Mouse (Mus musculus) heart, embryonic 13.5 days (tissue): ENCODE results near the gene Mgat5. TPM values are rescaled to one million over a fixed set of nuclear protein-coding genes. Genes with fewer than 3 reads are reported as not detected.

Experiments used
- ATAC-seq: fragments of 200-750 bp; cut with Nextera tagmentation; 2 replicates; pipeline ENCODE4 v1.8.0; 2017; ENCODE audit warnings: moderate TSS enrichment; ENCODE audit not compliant: insufficient number of reproducible peaks, low FRiP score, low TSS enrichment; ENCODE audit errors: extremely low read depth
- H3K27ac ChIP-seq: fragments of 300-500 bp; sonication (generic); replicated peaks from 2 replicates; pipeline ENCODE4 v1.5.1; 2015; ENCODE audit warnings: moderate library complexity, mild to moderate bottlenecking, inconsistent platforms
- H3K27me3 ChIP-seq: fragments of 300-500 bp; sonication (generic); replicated peaks from 2 replicates; pipeline ENCODE4 v1.6.1; 2015; ENCODE audit warnings: mild to moderate bottlenecking, inconsistent platforms
- H3K36me3 ChIP-seq: fragments of 300-500 bp; sonication (generic); 2 replicates; pipeline ENCODE4 v1.6.1; 2015; ENCODE audit warnings: mild to moderate bottlenecking, inconsistent platforms
- H3K4me1 ChIP-seq: fragments of 300-500 bp; sonication (generic); 2 replicates; pipeline ENCODE4 v1.6.1; 2015; ENCODE audit warnings: inconsistent platforms
- H3K4me2 ChIP-seq: fragments of 300-500 bp; sonication (generic); 2 replicates; pipeline ENCODE4 v1.6.1; 2015; ENCODE audit warnings: inconsistent platforms, mild to moderate bottlenecking, moderate library complexity
- H3K4me3 ChIP-seq: fragments of 300-500 bp; sonication (generic); 2 replicates; pipeline ENCODE4 v1.5.1; 2015; ENCODE audit warnings: moderate library complexity, mild to moderate bottlenecking, inconsistent platforms
- H3K9ac ChIP-seq: fragments of 300-500 bp; sonication (generic); 2 replicates; pipeline ENCODE4 v1.6.1; 2015; ENCODE audit warnings: inconsistent platforms, mild to moderate bottlenecking, moderate library complexity
- H3K9me3 ChIP-seq: fragments of 300-500 bp; sonication (generic); 2 replicates; pipeline ENCODE4 v1.6.1; 2016; ENCODE audit warnings: inconsistent platforms
- WGBS: fragments of 180-500 bp; shearing (Covaris S2); methylation state at CpG from one replicate; pipeline ENCODE4 v1.1.7; 2015; ENCODE audit warnings: mixed read lengths; 5-methylcytosine and 5-hydroxymethylcytosine counted together
- polyA plus RNA-seq: library from polyadenylated mRNA; unstranded; fragments of >200 nt; fragmentation: Nextera tagmentation; extraction: Ambion mirVana; gene quantifications from 2 replicates; pipeline ENCODE4 v1.2.1, GENCODE M21; 2015

Mgat5 gene
- 3.3 and 3.4 TPM in 2 replicates for polyA plus RNA-seq

DNA sequence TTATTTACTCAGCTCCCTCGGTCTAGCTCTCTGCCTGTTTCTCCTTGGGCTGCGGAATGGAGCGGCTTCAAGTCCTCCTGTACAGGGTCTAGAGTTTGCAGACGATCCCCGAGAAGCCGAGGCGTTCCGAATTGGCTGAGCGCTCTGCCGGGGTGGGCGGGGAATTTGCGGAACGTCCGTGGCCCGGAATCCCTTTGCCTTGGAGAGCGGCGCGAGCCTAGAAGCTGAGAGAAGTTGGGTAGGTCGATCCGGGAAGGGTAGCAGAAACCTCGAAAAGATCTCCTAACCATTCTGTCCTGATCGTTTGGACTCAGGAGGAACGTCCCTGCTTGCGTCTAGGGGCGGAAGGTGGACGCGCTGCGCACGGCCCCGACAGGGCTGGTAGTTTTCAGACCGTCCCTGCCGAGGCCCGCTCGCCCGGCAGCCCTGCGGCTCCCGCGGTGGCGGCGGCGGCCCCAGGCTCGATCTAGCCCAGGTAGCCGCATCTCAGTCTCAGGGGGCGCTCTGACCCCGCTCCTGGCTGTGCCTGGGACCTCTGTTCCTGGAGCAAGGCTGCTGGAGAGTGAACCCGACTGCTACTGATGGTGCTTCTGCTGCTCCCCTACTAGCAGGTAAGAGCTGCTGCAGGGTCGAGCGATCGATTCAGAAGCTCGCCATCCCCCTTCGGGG, at the start of gene Mgat5:
Gene Mgat5 (plus strand): TSS at position 199 of the 669 bp plus-strand sequence.
- H3K27me3 ChIP-seq, result no peaks in the 10 kb centered on the region
- H3K4me2 ChIP-seq, result peak within 1 kb of the TSS; percentile 98
- peak within 1 kb of the TSS; percentile 84 for H3K4me3 ChIP-seq
- ATAC-seq, result peak; percentile 77
- H3K36me3 ChIP-seq, result no peaks in the 10 kb centered on the region
- H3K9ac ChIP-seq, result peak within 1 kb of the TSS; percentile 89
- no peaks in the 10 kb centered on the region for H3K9me3 ChIP-seq
- WGBS, result under 1% methylated on average over 51 of the region's 51 CpGs
- peaks cover 20% of the 10 kb centered on the region for H3K4me1 ChIP-seq
- H3K27ac ChIP-seq, result peak within 1 kb of the TSS; percentile 91

DNA sequence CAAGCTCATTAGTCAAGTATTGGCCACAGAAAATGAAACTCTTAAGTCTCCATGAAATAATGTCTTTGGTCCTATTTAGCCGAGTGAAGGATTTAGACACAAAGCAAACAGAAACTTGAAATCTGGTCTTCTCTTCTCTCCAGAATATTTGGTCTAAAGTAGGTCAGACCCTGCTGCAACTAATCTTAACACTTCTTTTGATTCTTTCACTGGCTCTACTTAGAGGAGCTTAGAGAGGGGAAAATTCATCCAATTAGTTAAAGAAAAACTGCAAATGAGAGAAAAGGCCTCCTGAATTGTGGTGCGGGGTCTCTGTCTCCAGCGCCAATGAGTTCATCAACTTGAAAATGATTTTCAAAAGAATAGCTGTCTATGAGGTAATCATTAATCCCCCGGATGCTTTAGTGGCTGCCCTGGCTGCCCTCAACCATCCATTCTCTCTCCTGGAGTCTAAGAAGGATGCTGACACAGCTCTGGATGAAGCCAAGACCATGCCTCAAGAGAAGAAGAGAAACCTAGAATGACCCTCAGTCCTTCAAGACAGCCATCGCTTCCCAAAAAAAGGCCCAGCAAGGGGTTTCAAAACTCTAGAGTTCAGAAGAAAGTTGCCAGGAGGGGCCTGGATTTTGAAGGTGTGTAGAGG, 44.6 kb upstream of the Mgat5 start:
- no peak for ATAC-seq
- WGBS, result 86% methylated on average over 5 of the region's 5 CpGs
- H3K27me3 ChIP-seq, result no peaks in the 10 kb centered on the region

DNA sequence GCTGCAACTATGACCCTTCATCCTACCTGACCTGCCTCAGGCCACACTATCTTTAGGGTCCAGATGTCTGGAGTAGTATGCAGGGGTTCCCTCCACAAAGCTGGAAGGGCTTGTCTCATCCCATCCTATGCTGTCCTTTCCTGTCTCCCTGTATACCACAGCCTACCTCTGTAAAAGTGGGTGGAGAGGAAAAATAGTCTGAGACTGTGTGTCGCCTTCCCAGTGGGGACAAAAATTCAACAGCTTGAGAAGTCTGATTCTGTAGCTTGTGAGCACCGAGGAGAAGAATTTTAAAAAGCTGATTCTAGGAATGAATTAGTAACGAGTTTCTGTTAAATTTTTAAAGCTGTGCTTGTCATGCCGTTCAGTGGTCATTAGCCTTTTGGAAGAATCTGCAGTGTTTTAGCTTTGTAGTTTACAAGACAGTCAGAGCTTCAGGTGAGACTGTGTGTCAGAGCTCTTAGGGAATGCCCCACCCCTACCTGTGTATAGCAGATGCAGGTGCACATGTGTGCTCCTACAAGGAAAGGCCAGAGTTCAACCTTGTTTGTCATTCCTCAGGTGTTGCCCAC, 40.1 kb upstream of the Mgat5 start:
- H3K9ac ChIP-seq, result no peak overlapping the region
- WGBS, result 78% methylated on average over 4 of the region's 4 CpGs
- no peaks in the 10 kb centered on the region for H3K27me3 ChIP-seq
- no peak overlapping the region for H3K4me2 ChIP-seq
- no peak overlapping the region for H3K27ac ChIP-seq
- H3K4me3 ChIP-seq, result no peak overlapping the region
- H3K4me1 ChIP-seq, result 0 out of 2 replicates have a peak, but pooled peaks cover 3% of the 10 kb centered on the region
- no peak for ATAC-seq
- H3K9me3 ChIP-seq, result no peaks in the 10 kb centered on the region
- H3K36me3 ChIP-seq, result no peaks in the 10 kb centered on the region

More for the DNA sequence above, 44.6 kb upstream of the Mgat5 start:
- Histone ChIP-seq H3K27ac (no peak overlapping the region), H3K9me3 (no peaks in the 10 kb centered on the region), H3K4me3 (no peak overlapping the region), H3K36me3 (no peaks in the 10 kb centered on the region), H3K9ac (no peak overlapping the region), H3K4me2 (no peak overlapping the region), H3K4me1 (0 out of 2 replicates have a peak, but pooled peaks cover 3% of the 10 kb centered on the region)

DNA sequence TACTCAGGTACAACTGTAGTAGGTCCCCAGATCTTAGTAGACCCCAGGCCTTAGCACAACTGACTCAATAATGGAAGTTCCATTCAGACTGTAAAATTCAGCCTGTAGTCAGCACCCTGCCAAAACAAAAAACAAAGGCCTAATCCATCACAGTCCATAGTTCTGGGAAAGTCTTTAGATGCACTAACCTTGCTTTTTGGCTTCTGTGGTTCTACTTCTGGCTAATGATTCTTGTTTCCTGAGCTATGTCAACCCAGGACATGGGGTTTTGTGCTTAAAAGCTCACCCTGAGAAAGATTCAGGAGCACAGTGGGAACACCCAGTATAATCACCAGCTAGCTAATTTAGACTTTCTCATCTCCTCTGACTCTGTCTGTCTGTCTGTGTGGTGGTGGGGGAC, 38.3 kb upstream of the Mgat5 start:
- peaks cover 6% of the 10 kb centered on the region; the same call in 1 of the 2 replicates for H3K4me1 ChIP-seq
- no peaks in the 10 kb centered on the region for H3K27me3 ChIP-seq
- no peak overlapping the region for H3K4me2 ChIP-seq
- no peak overlapping the region for H3K9ac ChIP-seq
- H3K9me3 ChIP-seq, result no peaks in the 10 kb centered on the region
- no peak for ATAC-seq
- no peaks in the 10 kb centered on the region for H3K36me3 ChIP-seq
- no peak overlapping the region for H3K27ac ChIP-seq
- H3K4me3 ChIP-seq, result no peak overlapping the region

DNA sequence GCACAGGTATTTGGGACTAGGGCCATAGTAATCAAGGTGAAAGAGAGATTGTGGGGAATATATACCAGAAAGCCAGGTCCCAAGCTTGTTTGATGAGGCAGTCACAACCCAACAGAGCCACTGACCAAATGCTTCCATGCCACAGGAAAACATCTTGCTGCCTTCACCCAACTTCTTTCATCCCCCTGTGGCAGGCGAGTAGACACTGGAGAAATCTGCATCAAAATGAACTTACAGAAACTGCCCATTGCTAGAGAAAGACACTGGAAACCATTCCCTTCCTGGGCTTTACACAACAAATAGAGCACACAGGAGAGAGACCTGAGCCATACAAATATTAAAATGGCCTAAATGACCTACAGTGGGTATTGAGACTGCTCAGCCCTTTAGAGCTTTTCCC, 37.2 kb upstream of the Mgat5 start:
- Histone ChIP-seq H3K9me3 (no peaks in the 10 kb centered on the region), H3K36me3 (no peaks in the 10 kb centered on the region), H3K27ac (no peak overlapping the region), H3K4me2 (no peak overlapping the region), H3K4me3 (no peak overlapping the region), H3K9ac (no peak overlapping the region), H3K4me1 (peaks cover 7% of the 10 kb centered on the region; the same call in 1 of the 2 replicates), H3K27me3 (no peaks in the 10 kb centered on the region)
- WGBS, result 58% methylated on average over 1 of the region's 1 CpGs
- ATAC-seq, result no peak

DNA sequence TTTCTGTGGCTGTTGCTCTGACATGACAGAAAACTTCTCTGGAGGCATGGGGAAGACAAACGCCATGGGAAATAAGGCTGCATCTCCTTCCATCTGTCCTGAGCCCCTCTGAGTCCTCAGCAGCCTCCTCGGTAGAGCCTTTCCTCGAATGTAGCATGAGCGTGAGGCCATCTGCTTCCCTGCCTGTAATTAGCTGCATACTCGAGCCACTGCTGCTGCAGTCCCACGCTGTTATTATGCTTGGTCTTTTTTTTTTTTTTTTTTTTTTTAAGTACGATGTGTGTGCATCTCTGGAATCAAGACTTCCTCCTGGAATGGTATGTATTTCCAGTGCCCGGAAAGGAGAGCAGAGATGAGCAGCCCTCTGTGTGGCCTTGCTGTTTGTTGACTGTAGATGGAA, 36.6 kb upstream of the Mgat5 start:
- no peak overlapping the region for H3K4me2 ChIP-seq
- no peak overlapping the region for H3K4me3 ChIP-seq
- H3K27me3 ChIP-seq, result no peaks in the 10 kb centered on the region
- H3K9ac ChIP-seq, result no peak overlapping the region
- WGBS, result 63% methylated on average over 8 of the region's 8 CpGs
- H3K4me1 ChIP-seq, result peaks cover 10% of the 10 kb centered on the region; the same call in 1 of the 2 replicates
- H3K9me3 ChIP-seq, result no peaks in the 10 kb centered on the region
- no peaks in the 10 kb centered on the region for H3K36me3 ChIP-seq
- ATAC-seq, result no peak
- no peak overlapping the region for H3K27ac ChIP-seq

DNA sequence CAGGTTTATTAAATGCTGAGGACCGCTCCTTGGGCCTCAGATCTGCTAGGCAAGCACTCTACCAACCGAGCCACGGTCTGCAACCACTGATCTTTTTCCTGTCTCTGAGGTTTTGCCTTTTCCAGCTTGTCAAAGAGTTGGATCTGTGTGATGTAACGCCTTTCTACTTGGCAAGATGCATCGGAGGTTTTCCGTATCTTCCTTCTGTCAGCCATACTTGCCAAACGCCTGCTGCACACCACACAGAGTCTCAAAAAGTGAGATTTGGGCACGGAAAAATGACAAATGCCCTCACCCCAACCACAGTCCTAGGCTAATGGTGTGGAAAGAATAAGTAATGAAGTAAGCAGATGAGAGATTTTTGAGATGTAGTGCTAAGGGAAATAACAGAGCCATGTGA, 35.3 kb upstream of the Mgat5 start:
- no peak overlapping the region for H3K4me2 ChIP-seq
- H3K9ac ChIP-seq, result no peak overlapping the region
- no peak overlapping the region for H3K4me3 ChIP-seq
- H3K36me3 ChIP-seq, result no peaks in the 10 kb centered on the region
- no peak overlapping the region for H3K27ac ChIP-seq
- no peak for ATAC-seq
- 77% methylated on average over 8 of the region's 8 CpGs for WGBS
- peaks cover 17% of the 10 kb centered on the region for H3K4me1 ChIP-seq
- H3K27me3 ChIP-seq, result no peaks in the 10 kb centered on the region
- H3K9me3 ChIP-seq, result no peaks in the 10 kb centered on the region

DNA sequence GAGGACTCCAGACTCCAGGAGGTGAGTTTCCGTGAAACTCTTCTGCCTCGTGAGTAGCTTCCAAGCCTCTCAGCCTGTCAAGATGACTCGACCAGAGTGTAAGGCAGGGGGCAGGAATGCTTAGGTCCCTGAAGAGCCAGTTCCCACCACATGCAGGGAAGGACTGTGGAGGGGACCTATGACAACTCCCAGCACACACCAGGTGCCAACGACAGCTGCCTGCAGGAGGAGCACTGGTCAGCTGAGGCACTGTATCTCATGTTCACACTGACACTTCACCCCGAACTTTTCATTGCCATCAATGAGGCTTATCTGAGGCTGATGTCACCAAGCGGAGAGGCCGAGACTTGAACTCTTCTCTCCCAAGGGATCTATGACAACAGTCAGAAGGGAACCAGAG, 33.5 kb upstream of the Mgat5 start:
- no peak for ATAC-seq
- H3K27me3 ChIP-seq, result no peaks in the 10 kb centered on the region
- WGBS, result 50% methylated on average over 7 of the region's 7 CpGs
- H3K4me1 ChIP-seq, result peaks cover 17% of the 10 kb centered on the region
- no peak overlapping the region for H3K27ac ChIP-seq
- no peaks in the 10 kb centered on the region for H3K9me3 ChIP-seq
- H3K4me3 ChIP-seq, result no peak overlapping the region
- H3K9ac ChIP-seq, result no peak overlapping the region
- H3K36me3 ChIP-seq, result no peaks in the 10 kb centered on the region
- H3K4me2 ChIP-seq, result no peak overlapping the region

DNA sequence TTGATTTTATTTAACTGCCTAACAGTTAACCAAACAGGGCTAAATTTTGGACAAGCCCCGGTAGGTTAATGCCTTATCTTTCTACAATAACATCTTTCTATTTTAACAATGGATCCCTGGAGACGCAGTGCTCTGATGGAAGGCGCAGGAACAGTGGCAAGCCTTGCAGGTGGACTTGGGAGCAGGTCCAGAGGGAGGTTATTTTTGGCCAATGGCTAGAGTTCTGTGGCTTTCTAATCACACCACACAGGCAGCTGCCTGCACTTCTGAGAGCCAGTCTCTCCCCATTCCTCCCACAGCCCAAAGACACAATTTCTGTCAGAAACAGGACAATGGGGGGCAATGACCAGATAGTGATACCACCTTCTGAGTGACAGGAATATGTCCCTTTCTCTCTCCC, 31.4 kb upstream of the Mgat5 start:
- no peak overlapping the region for H3K4me3 ChIP-seq
- ATAC-seq, result no peak
- no peak overlapping the region for H3K27ac ChIP-seq
- no peaks in the 10 kb centered on the region for H3K36me3 ChIP-seq
- no peaks in the 10 kb centered on the region for H3K9me3 ChIP-seq
- peak overlapping the region; percentile 2; the same call in 1 of the 2 replicates for H3K4me2 ChIP-seq
- WGBS, result 30% methylated on average over 3 of the region's 3 CpGs
- no peak overlapping the region for H3K9ac ChIP-seq
- H3K27me3 ChIP-seq, result no peaks in the 10 kb centered on the region
- H3K4me1 ChIP-seq, result peaks cover 17% of the 10 kb centered on the region

DNA sequence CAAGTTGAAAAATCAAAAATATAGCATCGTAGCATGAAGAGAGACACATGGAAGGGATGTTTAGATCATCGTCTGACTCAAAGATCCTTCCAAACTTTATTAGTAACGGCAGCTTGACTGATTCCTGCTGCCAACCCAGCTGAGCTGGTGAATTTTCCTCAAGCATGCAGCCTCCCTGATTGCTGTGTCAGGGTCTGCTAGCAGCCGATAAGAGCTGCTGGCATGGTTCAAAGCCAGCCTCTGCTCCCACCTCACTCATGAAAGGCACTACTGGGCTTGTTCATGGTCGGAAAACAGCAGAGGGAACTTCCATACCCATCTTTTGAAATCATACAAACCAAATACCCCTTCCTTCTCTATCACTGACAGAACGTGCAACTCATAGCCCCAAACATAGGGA, 12.4 kb upstream of the Mgat5 start:
- Histone ChIP-seq H3K9me3 (no peaks in the 10 kb centered on the region), H3K27me3 (no peaks in the 10 kb centered on the region), H3K27ac (no peak overlapping the region), H3K36me3 (no peaks in the 10 kb centered on the region), H3K4me2 (no peak overlapping the region), H3K4me3 (no peak overlapping the region), H3K9ac (no peak overlapping the region), H3K4me1 (no peaks in the 10 kb centered on the region)
- 73% methylated on average over 6 of the region's 6 CpGs for WGBS
- no peak for ATAC-seq

DNA sequence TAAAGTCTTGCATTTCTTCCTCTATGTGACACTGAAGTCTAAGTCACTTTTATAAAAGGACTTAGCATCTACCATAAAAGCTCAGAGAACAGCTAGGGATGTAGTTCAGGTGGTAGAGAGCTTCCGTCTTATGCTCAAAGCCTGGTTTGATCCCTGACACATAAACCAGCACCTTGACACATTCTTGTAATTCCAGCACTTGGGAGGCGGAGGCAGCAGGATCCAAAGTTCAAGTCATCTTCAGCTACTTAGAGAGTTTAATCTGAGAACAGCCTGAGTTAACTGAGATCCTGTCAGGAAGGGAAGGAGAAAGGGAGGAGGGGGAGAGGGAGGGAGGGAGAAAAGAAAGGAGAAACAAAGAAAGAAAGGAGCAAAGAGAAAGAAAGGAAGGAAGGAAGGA, 5.6 kb upstream of the Mgat5 start:
- no peak for ATAC-seq

More for the DNA sequence above, 5.6 kb upstream of the Mgat5 start:
- H3K4me2 ChIP-seq, result no peak overlapping the region
- H3K27me3 ChIP-seq, result no peaks in the 10 kb centered on the region
- H3K9me3 ChIP-seq, result no peaks in the 10 kb centered on the region
- H3K4me1 ChIP-seq, result peaks cover 4% of the 10 kb centered on the region; the same call in 1 of the 2 replicates
- no peak overlapping the region for H3K27ac ChIP-seq
- WGBS, result 41% methylated on average over 2 of the region's 2 CpGs
- H3K4me3 ChIP-seq, result no peak overlapping the region
- no peak overlapping the region for H3K9ac ChIP-seq
- H3K36me3 ChIP-seq, result no peaks in the 10 kb centered on the region
